ENCODE assay signal across 19 mouse cellular contexts in the genomic region with DNA sequence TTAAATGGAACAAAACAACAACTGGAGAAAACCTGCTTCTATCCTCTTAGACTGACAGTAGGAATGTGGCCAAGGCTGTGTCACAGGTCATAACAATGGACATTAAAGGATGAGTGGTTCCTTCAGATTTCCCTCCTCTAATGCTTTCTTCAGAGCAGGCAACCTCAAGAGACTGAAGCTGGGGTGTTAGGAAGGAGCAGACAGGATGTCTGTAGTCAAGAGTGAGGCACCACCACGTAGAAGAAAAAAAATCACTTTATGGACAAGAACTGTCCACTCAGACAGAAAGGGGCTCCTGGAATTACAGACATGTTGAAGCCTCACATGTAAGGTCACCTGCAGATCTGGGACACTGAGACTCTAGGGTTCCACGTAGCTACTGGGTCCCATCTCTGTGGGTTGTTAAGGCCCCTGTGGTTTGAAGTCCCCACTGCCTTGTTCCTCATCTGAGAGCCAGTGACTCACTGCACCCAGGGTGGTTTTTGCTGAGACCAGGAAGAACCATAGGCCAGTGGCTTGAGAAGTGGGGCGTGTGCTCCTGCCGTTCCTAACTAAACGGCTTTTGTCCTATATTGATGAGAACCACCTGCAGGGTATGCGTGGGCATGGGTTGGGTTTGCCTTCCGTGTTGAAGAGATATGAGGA. TPM values are rescaled to one million over a fixed set of nuclear protein-coding genes. Genes with fewer than 3 reads are reported as not detected.
DNase-seq lines count a peak whose midpoint lies in the region; ATAC-seq and TF ChIP-seq lines count a peak whose summit lies in the region.
"Had no signal": no experiment of that assay in that cellular context is flagged by ENCODE, and none has a peak within 500 bp of the region (broad histone marks: within the 10 kb centered on the region; RNA-seq: fewer than 3 reads in every experiment).

No protein-coding gene starts in this region.

- 76% methylated on average over 7 of the region's 7 CpGs for WGBS in kidney, adult 2 months
- WGBS in neural tube, embryonic 15.5 days, result 86% methylated on average over 7 of the region's 7 CpGs

- no peaks in the 10 kb centered on the region for H3K36me3 ChIP-seq in kidney, adult 2 months (ENCODE audit: control insufficient read depth, insufficient read depth, low read length)
- no peaks in the 10 kb centered on the region for H3K36me3 ChIP-seq in neural tube, embryonic 15.5 days
- H3K36me3 ChIP-seq: liver, embryonic 13.5 days had no signal

- TF ChIP-seq POLR2A in kidney, adult 2 months (IDR thresholded peaks at IDR 0.05; ENCODE audit: low read depth, low read length), result no peak

- no peaks in the 10 kb centered on the region for H3K27me3 ChIP-seq in kidney, adult 2 months (replicated peaks; ENCODE audit: control insufficient read depth, insufficient read depth, low read length)
- no peaks in the 10 kb centered on the region for H3K27me3 ChIP-seq in neural tube, embryonic 15.5 days (replicated peaks)
- H3K27me3 ChIP-seq: liver, embryonic 13.5 days had no signal

- TF ChIP-seq CTCF in kidney, adult 2 months (conservative IDR thresholded peaks at IDR 0.05; ENCODE audit: insufficient read depth, insufficient read length, low read depth, low read length), result no peak

- ATAC-seq in hematopoietic stem cell, adult 5-6 weeks (replicated peaks in 1 of 2; ENCODE audit: insufficient read depth in 1 of 2, low FRiP score in 2 of 2, low TSS enrichment in 1 of 2, low read depth in 1 of 2, poor library complexity in 2 of 2, severe bottlenecking in 2 of 2), result peak; percentile 88 to 92
- ATAC-seq in neural tube, embryonic 15.5 days (ENCODE audit: low FRiP score), result no peak
- ATAC-seq: forebrain, embryonic 14.5 days; hindbrain, postnatal 0 days had no signal

- H3K4me3 ChIP-seq in kidney, adult 2 months (ENCODE audit: insufficient read depth, low read depth, low read length), result no peak overlapping the region
- no peak overlapping the region for H3K4me3 ChIP-seq in neural tube, embryonic 15.5 days (replicated peaks)
- H3K4me3 ChIP-seq: liver, embryonic 13.5 days had no signal

- H3K9me3 ChIP-seq in neural tube, embryonic 15.5 days (replicated peaks), result no peaks in the 10 kb centered on the region
- H3K9me3 ChIP-seq: liver, embryonic 13.5 days had no signal

- no peaks in the 10 kb centered on the region for H3K4me1 ChIP-seq in kidney, adult 2 months (ENCODE audit: control insufficient read depth, insufficient read depth, low read length)
- H3K4me1 ChIP-seq in neural tube, embryonic 15.5 days, result no peaks in the 10 kb centered on the region
- H3K4me1 ChIP-seq: liver, embryonic 13.5 days had no signal

- H3K9ac ChIP-seq in neural tube, embryonic 15.5 days (replicated peaks), result no peak overlapping the region
- H3K9ac ChIP-seq: liver, embryonic 13.5 days had no signal

- DNase-seq in kidney, adult 2 months, result peak; percentile 8
- DNase-seq in kidney, adult 9 months, result no peak
- DNase-seq in CD4-positive, CD25-positive, alpha-beta regulatory T cell, adult 2 months (ENCODE audit: low read depth, low spot score), result peak; percentile 17
- DNase-seq in naive thymus-derived CD4-positive, alpha-beta T cell, adult 2 months (ENCODE audit: low read depth), result peak; percentile 38
- no peak for DNase-seq in urinary bladder, postnatal 36 days (ENCODE audit: low spot score in 2 of 2)
- no peak for DNase-seq in cerebellum, postnatal 36 days
- DNase-seq: cerebellum, adult 2 months; gastrocnemius, postnatal 10 days; heart, postnatal 10 days; kidney, adult 8-10 months; kidney, postnatal 4 days; layer of hippocampus, postnatal 36 days; left cerebral cortex, postnatal 4 days; liver, embryonic 13.5 days; thymus, postnatal 36 days had no signal

- no peak overlapping the region for H3K27ac ChIP-seq in kidney, adult 2 months (ENCODE audit: insufficient read depth, low read depth, low read length)
- H3K27ac ChIP-seq in neural tube, embryonic 15.5 days (replicated peaks), result no peak overlapping the region
- H3K27ac ChIP-seq: hindbrain, postnatal 0 days; liver, embryonic 13.5 days had no signal

- H3K4me2 ChIP-seq in neural tube, embryonic 15.5 days, result no peak overlapping the region
- H3K4me2 ChIP-seq: liver, embryonic 13.5 days had no signal

RNA-seq across cellular contexts. Expression of a gene that starts 27.7 kb away (rescaled TPM):
- 2.4 and 5.1 TPM in 2 replicates for polyA plus RNA-seq in kidney, adult 2 months (2012; rRNA removed)
- 22.3 and 38.6 TPM in 2 replicates for total RNA-seq in hematopoietic stem cell, adult 5-6 weeks (2017)
- 16.2 and 18.9 TPM in 2 replicates for polyA plus RNA-seq in neural tube, embryonic 15.5 days (2015; fragmentation: Nextera tagmentation; extraction: Ambion mirVana)

Comparison
In these comparisons a context has a peak if more than half of its experiments do, and no peak if none do; other contexts are left out.
1. DNase-seq: peak in kidney, adult 2 months (single experiment), CD4-positive, CD25-positive, alpha-beta regulatory T cell, adult 2 months (single experiment) and naive thymus-derived CD4-positive, alpha-beta T cell, adult 2 months (single experiment); none in kidney, adult 9 months (single experiment), urinary bladder, postnatal 36 days (0 of 2) and cerebellum, postnatal 36 days (0 of 2).